Mouse (Mus musculus): Measurements from ENCODE around the gene Slc44a4.

Gene Slc44a4

GRCm38 (mm10) chr17:34913930-34914665 is at the start of gene Slc44a4:
TSS of gene Slc44a4 (plus strand) at chr17:34914466.
- no peak for DNase-seq (ENCODE audit: low spot score in 2 of 2)

- no peak for DNase-seq (ENCODE audit: low spot score in 2 of 2)
Measured at GRCm38 (mm10) chr17:34865981-34866380, 48.3 kb upstream of the Slc44a4 start.

GRCm38 (mm10) chr17:34874321-34874720 is 39.9 kb upstream of the Slc44a4 start:
- no peak for DNase-seq (ENCODE audit: low spot score in 2 of 2)

GRCm38 (mm10) chr17:34879336-34879879 is 34.9 kb upstream of the Slc44a4 start, which contains the start of gene Zbtb12:
TSS of gene Zbtb12 (plus strand) at chr17:34879483.
- no peak for DNase-seq (ENCODE audit: low spot score in 2 of 2)

GRCm38 (mm10) chr17:34881166-34881565 is 33.1 kb upstream of the Slc44a4 start:
- no peak for DNase-seq (ENCODE audit: low spot score in 2 of 2)

GRCm38 (mm10) chr17:34881683-34882310 is 32.5 kb upstream of the Slc44a4 start, which contains the start of gene Gm20547:
TSS of gene Gm20547 (minus strand) at chr17:34882042.
- no peak for DNase-seq (ENCODE audit: low spot score in 2 of 2)

- no peak for DNase-seq (ENCODE audit: low spot score in 2 of 2)
Measured at GRCm38 (mm10) chr17:34883332-34883731, 30.9 kb upstream of the Slc44a4 start.

- DNase-seq (ENCODE audit: low spot score in 2 of 2), result no peak
Measured at GRCm38 (mm10) chr17:34884704-34885103, 29.6 kb upstream of the Slc44a4 start.

- no peak for DNase-seq (ENCODE audit: low spot score in 2 of 2)
Measured at GRCm38 (mm10) chr17:34885615-34886014, 28.7 kb upstream of the Slc44a4 start.

GRCm38 (mm10) chr17:34887942-34888341 is 26.3 kb upstream of the Slc44a4 start:
- DNase-seq (ENCODE audit: low spot score in 2 of 2), result no peak

- no peak for DNase-seq (ENCODE audit: low spot score in 2 of 2)
Measured at GRCm38 (mm10) chr17:34890074-34890743, 24.1 kb upstream of the Slc44a4 start.

- no peak for DNase-seq (ENCODE audit: low spot score in 2 of 2)
Measured at GRCm38 (mm10) chr17:34891377-34891776, 22.9 kb upstream of the Slc44a4 start.

- DNase-seq (ENCODE audit: low spot score in 2 of 2), result no peak
Measured at GRCm38 (mm10) chr17:34893072-34893824, 21.0 kb upstream of the Slc44a4 start.

GRCm38 (mm10) chr17:34894074-34894597 is 20.1 kb upstream of the Slc44a4 start:
- peak; percentile 96 for DNase-seq (ENCODE audit: low spot score in 2 of 2)

- peak in 1 of 2 experiments; percentile 59 for DNase-seq (ENCODE audit: low spot score in 2 of 2)
Measured at GRCm38 (mm10) chr17:34894801-34895530, 19.3 kb upstream of the Slc44a4 start.

- no peak for DNase-seq (ENCODE audit: low spot score in 2 of 2)
Measured at GRCm38 (mm10) chr17:34895724-34896123, 18.5 kb upstream of the Slc44a4 start.

- no peak for DNase-seq (ENCODE audit: low spot score in 2 of 2)
Measured at GRCm38 (mm10) chr17:34896366-34896765, 17.9 kb upstream of the Slc44a4 start.

GRCm38 (mm10) chr17:34897373-34898159 is 16.7 kb upstream of the Slc44a4 start:
- DNase-seq (ENCODE audit: low spot score in 2 of 2), result no peak

GRCm38 (mm10) chr17:34898160-34898586 is 16.1 kb upstream of the Slc44a4 start, which contains the start of the genes C2 and Ehmt2:
TSS of gene C2 (minus strand) at chr17:34898265.
TSS of gene Ehmt2 (plus strand) at chr17:34898469.
- DNase-seq (ENCODE audit: low spot score in 2 of 2), result peak; percentile 79 to 83

GRCm38 (mm10) chr17:34898706-34899052 is 15.6 kb upstream of the Slc44a4 start:
- no peak for DNase-seq (ENCODE audit: low spot score in 2 of 2)
